Mouse (Mus musculus) lung, postnatal 0 days (tissue): ENCODE results near the gene Plpp6.

Source experiments
- CTCF ChIP-seq: IDR thresholded peaks from 2 replicates; pipeline ENCODE4 v1.5.1; 2016; ENCODE audit warnings: antibody characterized with exemption, mild to moderate bottlenecking
- EP300 ChIP-seq: IDR thresholded peaks from 2 replicates; pipeline ENCODE4 v1.6.1; 2016; ENCODE audit warnings: antibody characterized with exemption, mild to moderate bottlenecking, control low read depth

- no peak for TF ChIP-seq CTCF
- no peak for TF ChIP-seq EP300
Measured at GRCm38 (mm10) chr19:28997976-28998630, 34.4 kb downstream of the Plpp6 start.
